Mouse (Mus musculus): ENCODE results near the gene Wdr46. TPM values are rescaled to one million over a fixed set of nuclear protein-coding genes. Genes with fewer than 3 reads are reported as not detected.

Wdr46 gene
- polyA plus RNA-seq, 1 experiment from 2014 or later = 19.7 TPM

- no peak for ATAC-seq (replicated peaks; ENCODE audit: insufficient number of reproducible peaks, low FRiP score, low TSS enrichment)
- Histone ChIP-seq H3K27me3 (ENCODE audit: control insufficient read depth, insufficient read depth, low read length) (no peaks in the 10 kb centered on the region), H3K36me3 (ENCODE audit: control insufficient read depth, insufficient read depth, low read length) (peaks cover 16% of the 10 kb centered on the region), H3K27ac (ENCODE audit: low read depth, low read length) (peak overlapping the region; percentile 98), H3K4me1 (ENCODE audit: control insufficient read depth, insufficient read depth, low read length) (peaks cover 15% of the 10 kb centered on the region), H3K9ac (ENCODE audit: low read depth, low read length) (peak overlapping the region; percentile 91), H3K4me3 (ENCODE audit: low read depth, low read length) (peak overlapping the region; percentile 94), H3K4me2 (peak overlapping the region; percentile 98), H3K9me3 (replicated peaks; ENCODE audit: control insufficient read depth, low read length) (no peaks in the 10 kb centered on the region)
- WGBS (ENCODE audit: insufficient replicate concordance) = under 1% methylated on average over 44 of the region's 45 CpGs
Observed at GRCm38 (mm10) chr17:33930280-33931158, 9.9 kb upstream of the Wdr46 start.

GRCm38 (mm10) chr17:33931159-33931866 is 9.1 kb upstream of the Wdr46 start:
- Histone ChIP-seq H3K4me1 (ENCODE audit: control insufficient read depth, insufficient read depth, low read length) (peaks cover 15% of the 10 kb centered on the region), H3K4me2 (peak overlapping the region; percentile 98), H3K9me3 (replicated peaks; ENCODE audit: control insufficient read depth, low read length) (no peaks in the 10 kb centered on the region), H3K27me3 (ENCODE audit: control insufficient read depth, insufficient read depth, low read length) (no peaks in the 10 kb centered on the region), H3K4me3 (ENCODE audit: low read depth, low read length) (peak overlapping the region; percentile 94), H3K9ac (ENCODE audit: low read depth, low read length) (peak overlapping the region; percentile 91), H3K27ac (ENCODE audit: low read depth, low read length) (no peak overlapping the region), H3K36me3 (ENCODE audit: control insufficient read depth, insufficient read depth, low read length) (peaks cover 20% of the 10 kb centered on the region)
- 36% methylated on average over 18 of the region's 18 CpGs for WGBS (ENCODE audit: insufficient replicate concordance)
- no peak for ATAC-seq (replicated peaks; ENCODE audit: insufficient number of reproducible peaks, low FRiP score, low TSS enrichment)

GRCm38 (mm10) chr17:33931947-33932346 is 8.5 kb upstream of the Wdr46 start:
- Histone ChIP-seq H3K27me3 (ENCODE audit: control insufficient read depth, insufficient read depth, low read length) (no peaks in the 10 kb centered on the region), H3K4me1 (ENCODE audit: control insufficient read depth, insufficient read depth, low read length) (peaks cover 15% of the 10 kb centered on the region), H3K27ac (ENCODE audit: low read depth, low read length) (no peak overlapping the region), H3K4me2 (no peak overlapping the region), H3K9me3 (replicated peaks; ENCODE audit: control insufficient read depth, low read length) (no peaks in the 10 kb centered on the region), H3K4me3 (ENCODE audit: low read depth, low read length) (no peak overlapping the region), H3K9ac (ENCODE audit: low read depth, low read length) (no peak overlapping the region; the same call in 1 of the 2 replicates), H3K36me3 (ENCODE audit: control insufficient read depth, insufficient read depth, low read length) (peaks cover 21% of the 10 kb centered on the region)
- WGBS (ENCODE audit: insufficient replicate concordance) = 87% methylated on average over 11 of the region's 11 CpGs
- ATAC-seq (replicated peaks; ENCODE audit: insufficient number of reproducible peaks, low FRiP score, low TSS enrichment) = no peak

GRCm38 (mm10) chr17:33932448-33932847 is 8.0 kb upstream of the Wdr46 start:
- ATAC-seq (replicated peaks; ENCODE audit: insufficient number of reproducible peaks, low FRiP score, low TSS enrichment) = no peak
- Histone ChIP-seq H3K27ac (ENCODE audit: low read depth, low read length) (no peak overlapping the region), H3K9ac (ENCODE audit: low read depth, low read length) (no peak overlapping the region), H3K4me3 (ENCODE audit: low read depth, low read length) (no peak overlapping the region), H3K4me2 (no peak overlapping the region), H3K27me3 (ENCODE audit: control insufficient read depth, insufficient read depth, low read length) (no peaks in the 10 kb centered on the region), H3K9me3 (replicated peaks; ENCODE audit: control insufficient read depth, low read length) (no peaks in the 10 kb centered on the region), H3K36me3 (ENCODE audit: control insufficient read depth, insufficient read depth, low read length) (peaks cover 25% of the 10 kb centered on the region), H3K4me1 (ENCODE audit: control insufficient read depth, insufficient read depth, low read length) (peaks cover 15% of the 10 kb centered on the region)
- WGBS (ENCODE audit: insufficient replicate concordance) = 88% methylated on average over 14 of the region's 14 CpGs

- no peak overlapping the region for H3K4me3 ChIP-seq (ENCODE audit: low read depth, low read length)
- 92% methylated on average over 15 of the region's 15 CpGs for WGBS (ENCODE audit: insufficient replicate concordance)
- no peaks in the 10 kb centered on the region for H3K27me3 ChIP-seq (ENCODE audit: control insufficient read depth, insufficient read depth, low read length)
- no peak overlapping the region for H3K4me2 ChIP-seq
- H3K9ac ChIP-seq (ENCODE audit: low read depth, low read length) = no peak overlapping the region
- H3K36me3 ChIP-seq (ENCODE audit: control insufficient read depth, insufficient read depth, low read length) = peaks cover 25% of the 10 kb centered on the region
- no peak for ATAC-seq (replicated peaks; ENCODE audit: insufficient number of reproducible peaks, low FRiP score, low TSS enrichment)
- H3K4me1 ChIP-seq (ENCODE audit: control insufficient read depth, insufficient read depth, low read length) = peaks cover 15% of the 10 kb centered on the region
- no peaks in the 10 kb centered on the region for H3K9me3 ChIP-seq (replicated peaks; ENCODE audit: control insufficient read depth, low read length)
- H3K27ac ChIP-seq (ENCODE audit: low read depth, low read length) = no peak overlapping the region
Observed at GRCm38 (mm10) chr17:33932970-33933369, 7.5 kb upstream of the Wdr46 start.

- Histone ChIP-seq H3K4me1 (ENCODE audit: control insufficient read depth, insufficient read depth, low read length) (peaks cover 17% of the 10 kb centered on the region), H3K36me3 (ENCODE audit: control insufficient read depth, insufficient read depth, low read length) (peaks cover 25% of the 10 kb centered on the region), H3K27ac (ENCODE audit: low read depth, low read length) (no peak overlapping the region), H3K4me3 (ENCODE audit: low read depth, low read length) (no peak overlapping the region), H3K9me3 (replicated peaks; ENCODE audit: control insufficient read depth, low read length) (no peaks in the 10 kb centered on the region), H3K4me2 (no peak overlapping the region), H3K9ac (ENCODE audit: low read depth, low read length) (no peak overlapping the region), H3K27me3 (ENCODE audit: control insufficient read depth, insufficient read depth, low read length) (no peaks in the 10 kb centered on the region)
- no peak for ATAC-seq (replicated peaks; ENCODE audit: insufficient number of reproducible peaks, low FRiP score, low TSS enrichment)
- 82% methylated on average over 21 of the region's 21 CpGs for WGBS (ENCODE audit: insufficient replicate concordance)
Observed at GRCm38 (mm10) chr17:33935422-33936055, 4.9 kb upstream of the Wdr46 start.

GRCm38 (mm10) chr17:33936993-33937392 is 3.5 kb upstream of the Wdr46 start:
- Histone ChIP-seq H3K9me3 (replicated peaks; ENCODE audit: control insufficient read depth, low read length) (no peaks in the 10 kb centered on the region), H3K9ac (ENCODE audit: low read depth, low read length) (no peak overlapping the region), H3K4me2 (no peak overlapping the region), H3K27me3 (ENCODE audit: control insufficient read depth, insufficient read depth, low read length) (no peaks in the 10 kb centered on the region), H3K4me1 (ENCODE audit: control insufficient read depth, insufficient read depth, low read length) (peaks cover 13% of the 10 kb centered on the region), H3K4me3 (ENCODE audit: low read depth, low read length) (no peak overlapping the region), H3K36me3 (ENCODE audit: control insufficient read depth, insufficient read depth, low read length) (peaks cover 25% of the 10 kb centered on the region), H3K27ac (ENCODE audit: low read depth, low read length) (no peak overlapping the region)
- ATAC-seq (replicated peaks; ENCODE audit: insufficient number of reproducible peaks, low FRiP score, low TSS enrichment) = no peak
- 78% methylated on average over 15 of the region's 15 CpGs for WGBS (ENCODE audit: insufficient replicate concordance)

GRCm38 (mm10) chr17:33938783-33939182 is 1.7 kb upstream of the Wdr46 start:
- ATAC-seq (replicated peaks; ENCODE audit: insufficient number of reproducible peaks, low FRiP score, low TSS enrichment) = no peak
- Histone ChIP-seq H3K36me3 (ENCODE audit: control insufficient read depth, insufficient read depth, low read length) (peaks cover 15% of the 10 kb centered on the region), H3K4me1 (ENCODE audit: control insufficient read depth, insufficient read depth, low read length) (peaks cover 13% of the 10 kb centered on the region), H3K27me3 (ENCODE audit: control insufficient read depth, insufficient read depth, low read length) (no peaks in the 10 kb centered on the region), H3K4me3 (ENCODE audit: low read depth, low read length) (no peak overlapping the region; the same call in 1 of the 2 replicates), H3K27ac (ENCODE audit: low read depth, low read length) (no peak overlapping the region), H3K4me2 (peak overlapping the region; percentile 84), H3K9ac (ENCODE audit: low read depth, low read length) (no peak overlapping the region), H3K9me3 (replicated peaks; ENCODE audit: control insufficient read depth, low read length) (no peaks in the 10 kb centered on the region)
- WGBS (ENCODE audit: insufficient replicate concordance) = 77% methylated on average over 11 of the region's 11 CpGs
